Mouse (Mus musculus) ES-E14 (cell line): Measurements from ENCODE around the gene Ext2. TPM values are rescaled to one million over a fixed set of nuclear protein-coding genes. Genes with fewer than 3 reads are reported as not detected.
A peak's percentile ranks its signal among the peaks of the same experiment; 100 is the strongest.

Experiments
- DNase-seq: peaks from one replicate; pipeline ENCODE4 v3.0.0-alpha.2; 2013; ENCODE audit warnings: low read depth, low spot score
- H3K27ac ChIP-seq: 2 replicates; pipeline ENCODE4 v1.5.1; 2012; ENCODE audit warnings: low read depth, mild to moderate bottlenecking, low read length, moderate library complexity, mixed read lengths; ENCODE audit not compliant: poor library complexity, insufficient read depth, severe bottlenecking
- H3K36me3 ChIP-seq: 2 replicates; pipeline ENCODE4 v1.6.1; 2012; ENCODE audit warnings: mild to moderate bottlenecking, low read length, moderate library complexity, mixed read lengths; ENCODE audit not compliant: control insufficient read depth, poor library complexity, insufficient read depth, severe bottlenecking
- H3K4me1 ChIP-seq, 2 experiments: fragments of 150-350 bp in 1 of 2; sonication (generic) in 1 of 2; 2 replicates each; pipeline ENCODE4 v1.6.1; 2012; ENCODE audit warnings: low read length in 2 of 2, mild to moderate bottlenecking in 1 of 2, mixed read lengths in 1 of 2; ENCODE audit not compliant: control insufficient read depth in 2 of 2, insufficient read depth in 2 of 2, poor library complexity in 1 of 2
- H3K4me3 ChIP-seq, 2 experiments: fragments of 150-350 bp in 1 of 2; sonication (generic) in 1 of 2; 2 replicates each; pipeline ENCODE4 v1.5.1; 2012; ENCODE audit warnings: low read length in 2 of 2, low read depth in 1 of 2, mild to moderate bottlenecking in 1 of 2, mixed read lengths in 1 of 2; ENCODE audit not compliant: insufficient read depth in 1 of 2, poor library complexity in 1 of 2, severe bottlenecking in 1 of 2
- H3K9ac ChIP-seq: 2 replicates; pipeline ENCODE4 v1.6.1; 2012; ENCODE audit warnings: low read depth, mild to moderate bottlenecking, low read length, mixed read lengths; ENCODE audit not compliant: poor library complexity, insufficient read depth, severe bottlenecking
- H3K9me3 ChIP-seq: fragments of 150-350 bp; sonication (generic); 2 replicates; pipeline ENCODE4 v1.6.1; 2012; ENCODE audit warnings: low read depth, mild to moderate bottlenecking, low read length; ENCODE audit not compliant: control insufficient read depth, insufficient read depth
- CHD2 ChIP-seq: IDR thresholded peaks from 2 replicates; pipeline ENCODE4 v1.6.1; 2014; ENCODE audit warnings: mild to moderate bottlenecking, low read depth, low read length, inconsistent platforms
- HCFC1 ChIP-seq: IDR thresholded peaks from 2 replicates; pipeline ENCODE4 v1.6.1; 2012; ENCODE audit warnings: low read length, inconsistent platforms, borderline replicate concordance; ENCODE audit not compliant: insufficient read depth
- MAFK ChIP-seq: IDR thresholded peaks from 2 replicates; pipeline ENCODE4 v1.6.1; 2014; ENCODE audit warnings: mild to moderate bottlenecking, low read depth, low read length, inconsistent platforms; ENCODE audit not compliant: insufficient read depth
- ZC3H11A ChIP-seq: IDR thresholded peaks from 2 replicates; pipeline ENCODE4 v1.6.1; 2012; ENCODE audit warnings: low read depth, mild to moderate bottlenecking, inconsistent platforms, low read length, borderline replicate concordance
- ZNF384 ChIP-seq: IDR thresholded peaks from 2 replicates; pipeline ENCODE4 v1.6.1; 2012; ENCODE audit warnings: low read depth, low read length, inconsistent platforms
- in situ Hi-C, 2 experiments: fragments of 600-800 bp; cut with MboI; formaldehyde crosslinking; loops; one replicate each; pipeline ENCODE4 v1.15.1; 2025; ENCODE audit warnings: low sequenced_read_pairs in 2 of 2, inconsistent platforms in 1 of 2; ENCODE audit not compliant: unreplicated experiment in 2 of 2
- total RNA-seq: library from RNA; depleted of rRNA; stranded (reverse); fragments of 300-350 nt; gene quantifications from 2 replicates; pipeline ENCODE4 v1.2.3, GENCODE M21; 2012

The Ext2 gene
- total RNA-seq, 1 experiment = 49.9 TPM

DNA sequence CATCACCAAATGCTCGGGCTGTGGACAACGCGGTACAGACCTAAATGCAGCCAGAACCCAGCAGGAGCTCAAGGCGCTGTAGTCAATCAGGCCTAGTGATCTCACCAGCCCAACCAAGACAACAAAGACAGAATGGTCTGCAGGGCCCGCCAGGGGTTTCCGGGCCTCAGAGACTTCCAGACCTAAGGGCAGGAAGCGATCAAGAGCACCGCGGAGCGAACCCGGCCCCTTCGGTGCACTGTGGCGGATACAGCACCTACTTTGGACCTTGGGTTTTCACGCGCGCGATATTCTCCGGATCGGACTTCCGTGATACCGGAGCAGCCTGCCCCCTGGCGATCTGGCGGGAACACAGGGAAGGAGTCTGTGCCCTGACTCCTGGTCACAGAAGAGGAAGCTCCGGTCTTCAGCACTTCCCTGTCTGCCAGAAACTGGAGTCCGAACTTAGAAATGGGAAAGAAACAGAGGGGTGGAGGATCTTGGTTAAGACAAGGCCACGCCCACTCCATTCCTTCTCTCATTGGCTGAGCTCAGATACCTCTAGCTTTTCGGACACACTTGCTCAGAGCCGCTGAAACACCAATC, 27.2 kb upstream of the Ext2 start, which contains the start of gene Accs:
Gene Accs, minus strand, starts transcription at position 439 of the 585 bp plus-strand sequence.
- H3K36me3 ChIP-seq = no peaks in the 10 kb centered on the region; the same call in 1 of the 2 replicates
- in situ Hi-C loops = no loop called here
- H3K9ac ChIP-seq = peak within 1 kb of the TSS; percentile 92
- DNase-seq = peak; percentile 85
- peaks cover 5 to 6% of the 10 kb centered on the region in 2 experiments for H3K4me1 ChIP-seq
- no peak for TF ChIP-seq HCFC1
- TF ChIP-seq ZC3H11A = no peak
- no peak for TF ChIP-seq CHD2
- TF ChIP-seq MAFK = no peak
- no peak for TF ChIP-seq ZNF384
- peak within 1 kb of the TSS; percentile 84 to 93 for H3K4me3 ChIP-seq
- no peaks in the 10 kb centered on the region for H3K9me3 ChIP-seq
- peak within 1 kb of the TSS; percentile 73 for H3K27ac ChIP-seq

DNA sequence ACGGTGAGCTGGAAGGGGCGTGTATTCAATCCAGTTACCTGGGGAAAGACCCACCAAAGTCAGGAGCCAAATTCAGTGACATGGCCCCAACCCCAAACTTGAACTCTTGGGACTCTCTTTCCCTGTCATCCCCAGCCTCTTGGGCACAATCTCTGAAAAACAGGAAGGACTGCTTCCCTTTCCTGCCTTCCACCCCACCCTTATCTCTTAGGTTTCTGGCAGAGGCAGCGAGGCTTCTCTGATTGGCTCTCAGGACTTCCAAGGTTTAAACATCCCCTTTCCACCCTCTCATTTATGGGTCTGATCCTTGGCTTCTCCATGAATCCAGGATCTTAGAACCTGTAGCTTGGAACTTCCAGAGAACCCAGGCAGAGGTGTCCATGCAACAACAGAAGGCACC, 19.0 kb upstream of the Ext2 start:
- Histone ChIP-seq H3K9ac (no peak overlapping the region), H3K9me3 (no peaks in the 10 kb centered on the region), H3K36me3 (peaks cover 3% of the 10 kb centered on the region; the same call in 1 of the 2 replicates), H3K4me1 (peaks cover 0 to 4% of the 10 kb centered on the region in 2 experiments; a peak in 2 of 4 replicates), H3K4me3 (no peak overlapping the region), H3K27ac (no peak overlapping the region)
- TF ChIP-seq ZC3H11A (no peak), HCFC1 (no peak), MAFK (no peak), ZNF384 (no peak), CHD2 (no peak)
- DNase-seq = no peak
- in situ Hi-C loops = no loop called here

DNA sequence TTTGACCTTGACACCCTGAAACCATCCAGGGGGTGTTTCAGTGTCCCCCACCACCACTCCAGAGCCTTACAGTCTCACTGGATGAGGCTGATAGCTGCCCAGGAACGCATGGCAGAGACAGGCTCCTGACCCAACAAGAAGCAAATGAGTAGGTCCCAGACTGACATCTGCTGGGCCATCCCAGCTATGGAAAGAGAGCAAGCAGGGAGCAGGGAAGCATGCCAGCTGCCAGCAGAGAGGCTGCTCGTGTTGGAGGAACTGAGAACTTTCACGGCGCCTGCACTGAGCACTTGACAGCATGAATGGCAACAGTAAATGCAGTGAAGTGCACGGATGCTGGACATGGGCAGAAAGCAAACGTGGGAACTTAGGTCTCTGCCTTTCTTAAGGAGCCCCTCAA, 17.7 kb upstream of the Ext2 start:
- Histone ChIP-seq H3K4me1 (peaks cover 0 to 14% of the 10 kb centered on the region in 2 experiments; a peak in 2 of 4 replicates), H3K9ac (no peak overlapping the region), H3K36me3 (peaks cover 3% of the 10 kb centered on the region; the same call in 1 of the 2 replicates), H3K9me3 (no peaks in the 10 kb centered on the region), H3K4me3 (no peak overlapping the region), H3K27ac (no peak overlapping the region)
- in situ Hi-C loops = no loop called here
- no peak for TF ChIP-seq MAFK
- DNase-seq = no peak

DNA sequence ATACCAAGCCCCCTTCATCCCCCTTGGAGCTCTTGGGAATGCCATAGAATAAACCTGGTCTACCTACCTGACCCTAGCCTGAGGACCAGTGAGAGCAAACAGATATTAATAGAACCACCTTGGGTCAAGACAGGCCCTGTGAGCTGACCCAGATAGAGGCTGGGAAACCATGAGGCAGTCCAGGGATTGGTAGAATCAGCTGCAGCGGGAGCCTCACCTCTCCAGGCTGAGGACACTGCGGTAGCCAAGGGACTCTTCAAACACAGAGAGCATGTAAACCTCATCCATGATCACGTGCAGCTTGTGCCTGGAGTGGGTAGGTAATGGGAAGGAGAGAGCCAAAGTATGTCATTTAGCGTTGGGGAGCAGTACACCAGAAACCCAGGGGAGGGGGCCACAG, 16.6 kb upstream of the Ext2 start:
- Histone ChIP-seq H3K9ac (no peak overlapping the region), H3K4me1 (peaks cover 0 to 14% of the 10 kb centered on the region in 2 experiments; a peak in 2 of 4 replicates), H3K9me3 (no peaks in the 10 kb centered on the region), H3K36me3 (peaks cover 2% of the 10 kb centered on the region; the same call in 1 of the 2 replicates), H3K4me3 (no peak overlapping the region), H3K27ac (no peak overlapping the region)
- TF ChIP-seq ZNF384 (no peak), HCFC1 (no peak), CHD2 (no peak), ZC3H11A (no peak), MAFK (no peak)
- in situ Hi-C loops = no loop called here
- DNase-seq = no peak
